ENCODE assay signal across 8 mouse cellular contexts in the genomic region with DNA sequence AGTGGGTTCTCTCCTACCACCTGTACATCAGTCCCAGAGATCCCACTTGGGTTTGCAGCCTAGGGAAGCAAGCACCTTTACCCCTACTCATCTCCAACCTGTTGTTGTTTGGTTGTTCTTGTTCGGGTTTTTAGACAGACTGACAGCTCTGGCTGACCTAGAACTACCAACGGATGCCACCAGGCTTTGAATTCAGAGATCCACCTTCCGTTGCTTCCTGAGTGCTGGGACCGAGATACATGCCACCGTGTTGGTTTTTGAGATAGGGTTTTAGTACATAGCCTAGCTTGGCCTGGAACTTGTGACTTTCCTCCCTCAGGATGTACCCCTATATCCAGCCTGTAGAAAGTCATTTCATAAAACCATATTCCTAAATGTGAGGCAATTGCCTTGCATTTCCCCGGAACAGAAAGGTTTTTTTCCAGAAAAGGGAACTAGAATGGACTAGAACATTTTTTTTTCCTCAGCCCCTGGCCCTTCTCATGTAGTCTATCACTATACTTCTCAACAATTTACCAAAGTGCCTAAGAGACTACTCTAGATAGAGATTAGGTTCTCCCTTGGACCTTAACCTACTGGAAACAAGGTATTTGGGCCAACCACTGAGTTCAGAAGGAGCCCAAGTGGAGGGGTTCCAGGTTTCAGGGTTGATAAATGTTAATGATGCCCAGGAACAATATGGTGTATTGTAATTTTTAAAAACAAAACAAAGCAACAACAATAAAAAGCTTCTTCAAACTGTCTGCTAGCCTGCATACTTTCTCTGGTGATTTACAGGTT. TPM values are rescaled to one million over a fixed set of nuclear protein-coding genes. Genes with fewer than 3 reads are reported as not detected.
DNase-seq lines count a peak whose midpoint lies in the region; ATAC-seq and TF ChIP-seq lines count a peak whose summit lies in the region.

No protein-coding gene starts in this region.

- peaks cover 11% of the 10 kb centered on the region for H3K4me1 ChIP-seq in heart, adult 2 months (ENCODE audit: control insufficient read depth, insufficient read depth, low read length)
- H3K4me1 ChIP-seq in E14TG2a.4 (replicated peaks; ENCODE audit: low read depth, low read length) = peaks cover 53% of the 10 kb centered on the region
- H3K4me1 ChIP-seq in forebrain, embryonic 15.5 days = peaks cover 33% of the 10 kb centered on the region
- H3K4me1 ChIP-seq in liver, embryonic 15.5 days (replicated peaks) = peaks cover 46% of the 10 kb centered on the region

- H3K4me3 ChIP-seq in heart, adult 2 months = peak overlapping the region; percentile 98
- H3K4me3 ChIP-seq in E14TG2a.4 (replicated peaks; ENCODE audit: low read length) = peak overlapping the region; percentile 90
- peak overlapping the region; percentile 85 for H3K4me3 ChIP-seq in forebrain, embryonic 15.5 days
- H3K4me3 ChIP-seq in liver, embryonic 15.5 days (replicated peaks) = peak overlapping the region; percentile 82

- no peak for TF ChIP-seq EP300 in heart, adult 2 months (IDR thresholded peaks at IDR 0.05; ENCODE audit: insufficient read depth, low read depth, low read length)

- DNase-seq in heart, adult 2 months = no peak
- no peak for DNase-seq in heart, adult 8-10 months (ENCODE audit: low spot score)
- DNase-seq in thymus, postnatal 0 days (ENCODE audit: low spot score) = no peak
- DNase-seq in layer of hippocampus, adult 18-20 months (ENCODE audit: low spot score in 2 of 2) = no peak

- H3K27ac ChIP-seq in heart, adult 2 months = peak overlapping the region; percentile 99
- peak overlapping the region; percentile 61 for H3K27ac ChIP-seq in forebrain, embryonic 15.5 days (replicated peaks)
- peak overlapping the region; percentile 96 for H3K27ac ChIP-seq in liver, embryonic 15.5 days (replicated peaks)

- TF ChIP-seq POLR2A in heart, adult 2 months (IDR thresholded peaks at IDR 0.05; ENCODE audit: insufficient read depth, low read depth, low read length) = no peak

- peak; percentile 0; the same call in 1 of the 2 replicates for ATAC-seq in forebrain, embryonic 15.5 days (replicated peaks)
- no peak for ATAC-seq in liver, embryonic 15.5 days (ENCODE audit: insufficient read depth)
- no peak for ATAC-seq in cerebellum, adult (ENCODE audit: insufficient number of reproducible peaks, low FRiP score, low TSS enrichment)

- TF ChIP-seq CTCF in heart, adult 2 months (IDR thresholded peaks at IDR 0.05) = no peak
- TF ChIP-seq CTCF in E14TG2a.4 (conservative IDR thresholded peaks at IDR 0.05; ENCODE audit: low read length) = no peak

- peak overlapping the region; percentile 47 for H3K9ac ChIP-seq in heart, adult 2 months (ENCODE audit: low read depth, low read length)
- peak overlapping the region; percentile 49 for H3K9ac ChIP-seq in forebrain, embryonic 15.5 days (replicated peaks)
- H3K9ac ChIP-seq in liver, embryonic 15.5 days = peak overlapping the region; percentile 95

- H3K27me3 ChIP-seq in heart, adult 2 months (ENCODE audit: control insufficient read depth, insufficient read depth, low read length) = no peaks in the 10 kb centered on the region
- no peaks in the 10 kb centered on the region for H3K27me3 ChIP-seq in E14TG2a.4 (ENCODE audit: insufficient read depth, low read length)
- no peaks in the 10 kb centered on the region for H3K27me3 ChIP-seq in forebrain, embryonic 15.5 days
- H3K27me3 ChIP-seq in liver, embryonic 15.5 days = no peaks in the 10 kb centered on the region

- H3K9me3 ChIP-seq in E14TG2a.4 (ENCODE audit: low read length) = peaks cover 5% of the 10 kb centered on the region
- H3K9me3 ChIP-seq in forebrain, embryonic 15.5 days = no peaks in the 10 kb centered on the region
- no peaks in the 10 kb centered on the region for H3K9me3 ChIP-seq in liver, embryonic 15.5 days (replicated peaks)

- H3K4me2 ChIP-seq in forebrain, embryonic 15.5 days (replicated peaks) = peak overlapping the region; percentile 61
- peak overlapping the region; percentile 90 for H3K4me2 ChIP-seq in liver, embryonic 15.5 days

- WGBS in heart, adult 2 months = 69% methylated on average over 6 of the region's 6 CpGs
- 83% methylated on average over 6 of the region's 6 CpGs for WGBS in forebrain, embryonic 15.5 days
- 46% methylated on average over 6 of the region's 6 CpGs for WGBS in liver, embryonic 15.5 days (ENCODE audit: insufficient replicate concordance)

- peaks cover 2% of the 10 kb centered on the region; the same call in 1 of the 2 replicates for H3K79me2 ChIP-seq in heart, adult 2 months (replicated peaks; ENCODE audit: control insufficient read depth, insufficient read depth, low read length)

- intact Hi-C loops in heart, adult 2 months (cut with DNase I) = no loop called here

- no peaks in the 10 kb centered on the region for H3K36me3 ChIP-seq in heart, adult 2 months (ENCODE audit: control insufficient read depth, insufficient read depth, low read length)
- H3K36me3 ChIP-seq in E14TG2a.4 (ENCODE audit: insufficient read depth, low read length) = peaks cover 26% of the 10 kb centered on the region
- H3K36me3 ChIP-seq in forebrain, embryonic 15.5 days = no peaks in the 10 kb centered on the region
- peaks cover 1% of the 10 kb centered on the region; the same call in 1 of the 2 replicates for H3K36me3 ChIP-seq in liver, embryonic 15.5 days (replicated peaks)

RNA-seq across cellular contexts. Expression of a gene that starts 0.8 kb away (rescaled TPM):
- 1 to 10 TPM; 7.1 to 7.9 TPM for total RNA-seq in heart, adult 2 months (2021)
- 16.5 and 20.4 TPM in 2 replicates for polyA plus RNA-seq in heart, adult 2 months (2012; rRNA removed)
- 1 to 10 TPM; 7.2 to 9.4 (median 7.8) TPM for total RNA-seq in heart, adult 8-10 months (2022)
- 40.4 and 40.8 TPM in 2 replicates for polyA plus RNA-seq in forebrain, embryonic 15.5 days (2015; fragmentation: Nextera tagmentation; extraction: Ambion mirVana)
- polyA plus RNA-seq in liver, embryonic 15.5 days (2015; fragmentation: Nextera tagmentation; extraction: Ambion mirVana) = 10.1 and 11.6 TPM in 2 replicates
- polyA plus RNA-seq in thymus, postnatal 0 days (2015; fragmentation: Nextera tagmentation; extraction: Ambion mirVana) = 20.5 and 22.9 TPM in 2 replicates
- 10 to 100 TPM; 20.6 to 23.1 TPM for total RNA-seq in layer of hippocampus, adult 18-20 months (2021)

RNA-seq across cellular contexts. Expression of a gene that starts 1.5 kb away (rescaled TPM):
- total RNA-seq in heart, adult 2 months (2021) = 100 to 1,000 TPM; 105 to 128 TPM
- polyA plus RNA-seq in heart, adult 2 months (2012; rRNA removed) = 67.5 and 82.1 TPM in 2 replicates
- total RNA-seq in heart, adult 8-10 months (2022) = 100 to 1,000 TPM in 3 of 4 experiments, 10 to 100 TPM in 1; 92.7 to 141 (median 123) TPM
- polyA plus RNA-seq in forebrain, embryonic 15.5 days (2015; fragmentation: Nextera tagmentation; extraction: Ambion mirVana) = 2,534 and 2,591 TPM in 2 replicates
- 540 and 595 TPM in 2 replicates for polyA plus RNA-seq in liver, embryonic 15.5 days (2015; fragmentation: Nextera tagmentation; extraction: Ambion mirVana)
- polyA plus RNA-seq in thymus, postnatal 0 days (2015; fragmentation: Nextera tagmentation; extraction: Ambion mirVana) = 2,823 and 2,911 TPM in 2 replicates
- total RNA-seq in layer of hippocampus, adult 18-20 months (2021) = 100 to 1,000 TPM; 267 to 281 TPM

RNA-seq across cellular contexts. Expression of a gene that starts 16.8 kb away (rescaled TPM):
- total RNA-seq in heart, adult 2 months (2021) = 10 to 100 TPM; 14.5 to 14.7 TPM
- polyA plus RNA-seq in heart, adult 2 months (2012; rRNA removed) = 14.6 and 16.4 TPM in 2 replicates
- total RNA-seq in heart, adult 8-10 months (2022) = 10 to 100 TPM; 12.5 to 16.0 (median 15.0) TPM
- polyA plus RNA-seq in forebrain, embryonic 15.5 days (2015; fragmentation: Nextera tagmentation; extraction: Ambion mirVana) = 58.9 and 64.2 TPM in 2 replicates
- polyA plus RNA-seq in liver, embryonic 15.5 days (2015; fragmentation: Nextera tagmentation; extraction: Ambion mirVana) = 168 and 190 TPM in 2 replicates
- polyA plus RNA-seq in thymus, postnatal 0 days (2015; fragmentation: Nextera tagmentation; extraction: Ambion mirVana) = 182 and 188 TPM in 2 replicates
- 10 to 100 TPM; 11.7 to 14.1 TPM for total RNA-seq in layer of hippocampus, adult 18-20 months (2021)

RNA-seq across cellular contexts. Expression of a gene that starts 48.5 kb away (rescaled TPM):
- 1 to 10 TPM in 1 of 2 experiments, under 1 TPM in 1; 0.55 to 1.5 TPM for total RNA-seq in heart, adult 2 months (2021)
- polyA plus RNA-seq in heart, adult 2 months (2012; rRNA removed) = 1.1 and 1.7 TPM in 2 replicates
- 1 to 10 TPM in 2 of 4 experiments, under 1 TPM in 2; 0.41 to 1.4 (median 0.83) TPM for total RNA-seq in heart, adult 8-10 months (2022)
- polyA plus RNA-seq in forebrain, embryonic 15.5 days (2015; fragmentation: Nextera tagmentation; extraction: Ambion mirVana) = 0.70 and 0.80 TPM in 2 replicates
- 21.4 and 23.3 TPM in 2 replicates for polyA plus RNA-seq in liver, embryonic 15.5 days (2015; fragmentation: Nextera tagmentation; extraction: Ambion mirVana)
- 32.4 and 34.7 TPM in 2 replicates for polyA plus RNA-seq in thymus, postnatal 0 days (2015; fragmentation: Nextera tagmentation; extraction: Ambion mirVana)
- 1 to 10 TPM; 1.6 to 3.0 TPM for total RNA-seq in layer of hippocampus, adult 18-20 months (2021)

RNA-seq across cellular contexts. Expression of a gene that starts 54.8 kb away (rescaled TPM):
- total RNA-seq in heart, adult 2 months (2021) = 1 to 10 TPM; 2.6 to 2.9 TPM
- 1.9 and 3.1 TPM in 2 replicates for polyA plus RNA-seq in heart, adult 2 months (2012; rRNA removed)
- 1 to 10 TPM; 2.3 to 3.1 (median 3.0) TPM for total RNA-seq in heart, adult 8-10 months (2022)
- 0.52 and 0.69 TPM in 2 replicates for polyA plus RNA-seq in forebrain, embryonic 15.5 days (2015; fragmentation: Nextera tagmentation; extraction: Ambion mirVana)
- 0.18 and 0.31 TPM in 2 replicates for polyA plus RNA-seq in liver, embryonic 15.5 days (2015; fragmentation: Nextera tagmentation; extraction: Ambion mirVana)
- polyA plus RNA-seq in thymus, postnatal 0 days (2015; fragmentation: Nextera tagmentation; extraction: Ambion mirVana) = 7.8 TPM in 2 replicates
- total RNA-seq in layer of hippocampus, adult 18-20 months (2021) = 1 to 10 TPM; 7.9 to 8.7 TPM
